23 mouse cellular contexts compared by ENCODE assay signal in genomic region chr11:31837243-31837642, GRCm38 (mm10). TPM values are rescaled to one million over a fixed set of nuclear protein-coding genes. Genes with fewer than 3 reads are reported as not detected.
DNase-seq lines count a peak whose midpoint lies in the region; ATAC-seq and TF ChIP-seq lines count a peak whose summit lies in the region.
"Had no signal": no experiment of that assay in that cellular context is flagged by ENCODE, and none has a peak within 500 bp of the region (broad histone marks: within the 10 kb centered on the region; RNA-seq: fewer than 3 reads in every experiment).

No protein-coding gene starts in this region.

- no peaks in the 10 kb centered on the region for H3K36me3 ChIP-seq in forebrain, postnatal 0 days (ENCODE audit: insufficient read depth)
- no peaks in the 10 kb centered on the region for H3K36me3 ChIP-seq in forebrain, embryonic 10.5 days (replicated peaks)
- no peaks in the 10 kb centered on the region for H3K36me3 ChIP-seq in liver, embryonic 13.5 days
- no peaks in the 10 kb centered on the region for H3K36me3 ChIP-seq in liver, postnatal 0 days (replicated peaks; ENCODE audit: insufficient read depth, low read length)
- no peaks in the 10 kb centered on the region for H3K36me3 ChIP-seq in kidney, adult 2 months (ENCODE audit: control insufficient read depth, insufficient read depth, low read length)
- H3K36me3 ChIP-seq in intestine, embryonic 15.5 days = no peaks in the 10 kb centered on the region
- H3K36me3 ChIP-seq: heart, embryonic 10.5 days; hindbrain, embryonic 15.5 days; limb, embryonic 13.5 days; neural tube, embryonic 13.5 days had no signal

- peak; percentile 62 for DNase-seq in forebrain, postnatal 0 days
- DNase-seq in forebrain, embryonic 10.5 days (ENCODE audit: extremely low spot score, low spot score) = no peak
- no peak for DNase-seq in liver, embryonic 13.5 days
- no peak for DNase-seq in liver, postnatal 0 days
- peak; percentile 57 for DNase-seq in cerebellum, adult 8-10 months
- peak; percentile 47 to 51 for DNase-seq in cerebellum, postnatal 25 days
- no peak for DNase-seq in kidney, adult 2 months
- DNase-seq: adrenal gland, adult 2 months; B cell, adult 2 months; heart, postnatal 4 days; lung, embryonic 14.5 days; midbrain, embryonic 14.5 days; retina, postnatal 1 day; right cerebral cortex, postnatal 25 days; spleen, adult 18-20 months had no signal

- peaks cover 5% of the 10 kb centered on the region; the same call in 1 of the 2 replicates for H3K4me1 ChIP-seq in forebrain, postnatal 0 days (ENCODE audit: insufficient read depth)
- peaks cover 19% of the 10 kb centered on the region for H3K4me1 ChIP-seq in forebrain, embryonic 10.5 days
- peaks cover 98% of the 10 kb centered on the region for H3K4me1 ChIP-seq in liver, embryonic 13.5 days (replicated peaks)
- peaks cover 64% of the 10 kb centered on the region for H3K4me1 ChIP-seq in liver, postnatal 0 days (ENCODE audit: insufficient read depth)
- H3K4me1 ChIP-seq in kidney, adult 2 months (ENCODE audit: control insufficient read depth, insufficient read depth, low read length) = peaks cover 36% of the 10 kb centered on the region
- H3K4me1 ChIP-seq in intestine, embryonic 15.5 days (replicated peaks) = peaks cover 6% of the 10 kb centered on the region; the same call in 1 of the 2 replicates

- peak; percentile 25; the same call in 1 of the 2 replicates for ATAC-seq in forebrain, postnatal 0 days
- no peak for ATAC-seq in liver, embryonic 13.5 days (ENCODE audit: low read depth)
- no peak for ATAC-seq in liver, postnatal 0 days
- no peak for ATAC-seq in intestine, embryonic 15.5 days
- ATAC-seq: intestine, embryonic 16.5 days had no signal

- TF ChIP-seq EP300 in liver, postnatal 0 days (IDR thresholded peaks at IDR 0.05; ENCODE audit: low read depth) = no peak

- TF ChIP-seq CTCF in forebrain, postnatal 0 days (IDR thresholded peaks at IDR 0.05; ENCODE audit: low read depth) = no peak
- no peak for TF ChIP-seq CTCF in liver, postnatal 0 days (IDR thresholded peaks at IDR 0.05; ENCODE audit: low read depth)
- no peak for TF ChIP-seq CTCF in kidney, adult 2 months (conservative IDR thresholded peaks at IDR 0.05; ENCODE audit: insufficient read depth, insufficient read length, low read depth, low read length)

- TF ChIP-seq POLR2A in kidney, adult 2 months (IDR thresholded peaks at IDR 0.05; ENCODE audit: low read depth, low read length) = no peak

- H3K9me3 ChIP-seq in forebrain, postnatal 0 days (ENCODE audit: low read length) = no peaks in the 10 kb centered on the region
- no peaks in the 10 kb centered on the region for H3K9me3 ChIP-seq in forebrain, embryonic 10.5 days
- no peaks in the 10 kb centered on the region for H3K9me3 ChIP-seq in liver, embryonic 13.5 days (replicated peaks)
- H3K9me3 ChIP-seq in liver, postnatal 0 days (ENCODE audit: low read length) = no peaks in the 10 kb centered on the region
- H3K9me3 ChIP-seq in intestine, embryonic 15.5 days = no peaks in the 10 kb centered on the region
- H3K9me3 ChIP-seq: heart, embryonic 10.5 days; hindbrain, embryonic 15.5 days; limb, embryonic 13.5 days; megakaryocyte, embryonic 14.5 days; neural tube, embryonic 13.5 days had no signal

- 56% methylated on average over 3 of the region's 3 CpGs for WGBS in forebrain, postnatal 0 days
- WGBS in forebrain, embryonic 10.5 days = 89% methylated on average over 3 of the region's 3 CpGs
- WGBS in liver, embryonic 13.5 days (ENCODE audit: insufficient replicate concordance) = 93% methylated on average over 3 of the region's 3 CpGs
- 94% methylated on average over 3 of the region's 3 CpGs for WGBS in liver, postnatal 0 days (ENCODE audit: insufficient replicate concordance)
- WGBS in kidney, adult 2 months = 98% methylated on average over 3 of the region's 3 CpGs
- WGBS in intestine, embryonic 15.5 days = 94% methylated on average over 3 of the region's 3 CpGs

- no peak overlapping the region for H3K27ac ChIP-seq in forebrain, postnatal 0 days (ENCODE audit: low read depth, low read length)
- no peak overlapping the region for H3K27ac ChIP-seq in forebrain, embryonic 10.5 days
- H3K27ac ChIP-seq in liver, embryonic 13.5 days = peak overlapping the region; percentile 99
- H3K27ac ChIP-seq in liver, postnatal 0 days (ENCODE audit: low read depth) = no peak overlapping the region
- H3K27ac ChIP-seq in kidney, adult 2 months (ENCODE audit: insufficient read depth, low read depth, low read length) = no peak overlapping the region
- H3K27ac ChIP-seq in intestine, embryonic 15.5 days = no peak overlapping the region
- H3K27ac ChIP-seq: hindbrain, embryonic 15.5 days; limb, embryonic 13.5 days had no signal

- no peak overlapping the region for H3K4me3 ChIP-seq in forebrain, postnatal 0 days (ENCODE audit: low read depth, low read length)
- H3K4me3 ChIP-seq in forebrain, embryonic 10.5 days = no peak overlapping the region
- H3K4me3 ChIP-seq in liver, embryonic 13.5 days (replicated peaks) = no peak overlapping the region
- no peak overlapping the region for H3K4me3 ChIP-seq in liver, postnatal 0 days (ENCODE audit: low read depth, low read length)
- H3K4me3 ChIP-seq in kidney, adult 2 months (ENCODE audit: insufficient read depth, low read depth, low read length) = no peak overlapping the region
- no peak overlapping the region for H3K4me3 ChIP-seq in intestine, embryonic 15.5 days (replicated peaks)
- H3K4me3 ChIP-seq: heart, embryonic 10.5 days; hindbrain, embryonic 15.5 days; limb, embryonic 13.5 days; megakaryocyte, embryonic 14.5 days; myocyte; neural tube, embryonic 13.5 days had no signal

- H3K4me2 ChIP-seq in forebrain, postnatal 0 days (ENCODE audit: low read depth) = no peak overlapping the region
- H3K4me2 ChIP-seq in liver, embryonic 13.5 days = no peak overlapping the region
- H3K4me2 ChIP-seq in liver, postnatal 0 days (ENCODE audit: low read depth, low read length) = no peak overlapping the region
- no peak overlapping the region for H3K4me2 ChIP-seq in intestine, embryonic 15.5 days (replicated peaks)
- H3K4me2 ChIP-seq: hindbrain, embryonic 15.5 days; limb, embryonic 13.5 days; lung, embryonic 14.5 days; neural tube, embryonic 13.5 days had no signal

- no peak overlapping the region for H3K9ac ChIP-seq in forebrain, postnatal 0 days
- no peak overlapping the region for H3K9ac ChIP-seq in liver, embryonic 13.5 days
- H3K9ac ChIP-seq in liver, postnatal 0 days (replicated peaks) = no peak overlapping the region
- no peak overlapping the region for H3K9ac ChIP-seq in intestine, embryonic 15.5 days
- H3K9ac ChIP-seq: hindbrain, embryonic 15.5 days; limb, embryonic 13.5 days; lung, embryonic 14.5 days; neural tube, embryonic 13.5 days had no signal

- H3K27me3 ChIP-seq in forebrain, postnatal 0 days (ENCODE audit: insufficient read depth, low read length) = no peaks in the 10 kb centered on the region
- H3K27me3 ChIP-seq in forebrain, embryonic 10.5 days (ENCODE audit: poor library complexity, severe bottlenecking) = no peaks in the 10 kb centered on the region
- H3K27me3 ChIP-seq in liver, embryonic 13.5 days = no peaks in the 10 kb centered on the region
- H3K27me3 ChIP-seq in liver, postnatal 0 days (ENCODE audit: insufficient read depth, low read length) = no peaks in the 10 kb centered on the region
- H3K27me3 ChIP-seq in kidney, adult 2 months (replicated peaks; ENCODE audit: control insufficient read depth, insufficient read depth, low read length) = no peaks in the 10 kb centered on the region
- H3K27me3 ChIP-seq in intestine, embryonic 15.5 days (replicated peaks) = no peaks in the 10 kb centered on the region
- H3K27me3 ChIP-seq: hindbrain, embryonic 15.5 days; limb, embryonic 13.5 days; megakaryocyte, embryonic 14.5 days; neural tube, embryonic 13.5 days had no signal

RNA-seq across cellular contexts. Expression of gene Cpeb4, which starts 34.8 kb away (rescaled TPM):
- total RNA-seq in forebrain, postnatal 0 days (2014; rRNA removed) = 70.4 and 102 TPM in 2 replicates
- polyA plus RNA-seq in forebrain, postnatal 0 days (2015; fragmentation: Nextera tagmentation; extraction: Ambion mirVana) = 10.0 and 14.2 TPM in 2 replicates
- polyA plus RNA-seq in forebrain, embryonic 10.5 days (2016; fragmentation: Nextera tagmentation; extraction: Ambion mirVana) = 2.4 and 2.5 TPM in 2 replicates
- 14.3 and 21.6 TPM in 2 replicates for polyA plus RNA-seq in liver, embryonic 13.5 days (2015; fragmentation: Nextera tagmentation; extraction: Ambion mirVana)
- polyA plus RNA-seq in liver, postnatal 0 days (2015; fragmentation: Nextera tagmentation; extraction: Ambion mirVana) = 7.0 and 10.0 TPM in 2 replicates
- 27.2 and 30.0 TPM in 2 replicates for polyA plus RNA-seq in kidney, adult 2 months (2012; rRNA removed)
- 4.2 and 4.3 TPM in 2 replicates for polyA plus RNA-seq in intestine, embryonic 15.5 days (2015; fragmentation: Nextera tagmentation; extraction: Ambion mirVana)

Comparison
In these comparisons a context has a peak if more than half of its experiments do, and no peak if none do; other contexts are left out.
1. DNase-seq: peak in forebrain, postnatal 0 days (single experiment), cerebellum, adult 8-10 months (single experiment) and cerebellum, postnatal 25 days (2 of 2); none in forebrain, embryonic 10.5 days (single experiment), liver, embryonic 13.5 days (single experiment), liver, postnatal 0 days (single experiment) and kidney, adult 2 months (single experiment).